Mouse (Mus musculus) liver, postnatal 0 days (tissue): Measurements from ENCODE around the gene Pak2. TPM values are rescaled to one million over a fixed set of nuclear protein-coding genes. Genes with fewer than 3 reads are reported as not detected.
A peak's percentile ranks its signal among the peaks of the same experiment; 100 is the strongest.

ENCODE experiments used
- ATAC-seq: fragments of 200-750 bp; cut with Nextera tagmentation; 2 replicates; pipeline ENCODE4 v1.8.0; 2017; ENCODE audit warnings: mild to moderate bottlenecking, moderate library complexity
- DNase-seq: peaks from one replicate; pipeline ENCODE4 v3.0.0-alpha.2; 2016
- H3K27ac ChIP-seq: fragments of 300-500 bp; sonication (generic); 2 replicates; pipeline ENCODE4 v1.5.1; 2014; ENCODE audit warnings: antibody characterized with exemption, moderate library complexity, mild to moderate bottlenecking, low read depth
- H3K27me3 ChIP-seq: fragments of 300-500 bp; sonication (generic); 2 replicates; pipeline ENCODE4 v1.6.1; 2014; ENCODE audit warnings: low read length, control low read depth, mixed read lengths; ENCODE audit not compliant: insufficient read depth
- H3K36me3 ChIP-seq: fragments of 300-500 bp; sonication (generic); replicated peaks from 2 replicates; pipeline ENCODE4 v1.6.1; 2014; ENCODE audit warnings: mild to moderate bottlenecking, control low read depth, low read length, moderate library complexity, mixed read lengths; ENCODE audit not compliant: insufficient read depth
- H3K4me1 ChIP-seq: fragments of 300-500 bp; sonication (generic); 2 replicates; pipeline ENCODE4 v1.6.1; 2014; ENCODE audit warnings: antibody characterized with exemption, mild to moderate bottlenecking, control low read depth; ENCODE audit not compliant: insufficient read depth
- H3K4me2 ChIP-seq: fragments of 300-500 bp; sonication (generic); 2 replicates; pipeline ENCODE4 v1.6.1; 2014; ENCODE audit warnings: low read depth, mild to moderate bottlenecking, low read length, moderate library complexity, mixed read lengths
- H3K4me3 ChIP-seq: fragments of 300-500 bp; sonication (generic); 2 replicates; pipeline ENCODE4 v1.5.1; 2014; ENCODE audit warnings: low read depth, low read length
- H3K9ac ChIP-seq: fragments of 300-500 bp; sonication (generic); replicated peaks from 2 replicates; pipeline ENCODE4 v1.6.1; 2014; ENCODE audit warnings: mild to moderate bottlenecking, moderate library complexity
- H3K9me3 ChIP-seq: fragments of 300-500 bp; sonication (generic); 2 replicates; pipeline ENCODE4 v1.6.1; 2016; ENCODE audit warnings: mild to moderate bottlenecking, control low read depth, low read length, mixed read lengths
- CTCF ChIP-seq: sonication (generic); IDR thresholded peaks from 2 replicates; pipeline ENCODE4 v1.5.1; 2016; ENCODE audit warnings: antibody characterized with exemption, low read depth
- EP300 ChIP-seq: IDR thresholded peaks from 2 replicates; pipeline ENCODE4 v1.6.1; 2016; ENCODE audit warnings: antibody characterized with exemption, low read depth, mild to moderate bottlenecking
- WGBS: fragments of 180-500 bp; shearing (Covaris S2); extraction: QIAGEN DNeasy Blood & Tissue Kit; methylation state at CpG from one replicate; pipeline ENCODE4 v1.1.7; 2014; ENCODE audit not compliant: insufficient replicate concordance; 5-methylcytosine and 5-hydroxymethylcytosine counted together
- microRNA-seq: library from miRNA; unstranded; fragments of <30 nt; microRNA quantifications from one replicate; pipeline ENCODE4, GENCODE M21; 2016
- polyA plus RNA-seq: library from polyadenylated mRNA; unstranded; fragments of >200 nt; fragmentation: Nextera tagmentation; extraction: Ambion mirVana; gene quantifications from 2 replicates; pipeline ENCODE4 v1.2.1, GENCODE M21; 2015

The Pak2 gene
- polyA plus RNA-seq, 1 experiment from 2014 or later, result 10.3 TPM

GRCm38 (mm10) chr16:31993946-31994345 is 85.2 kb downstream of the Pak2 start:
- no peak overlapping the region for H3K4me3 ChIP-seq
- H3K9me3 ChIP-seq, result no peaks in the 10 kb centered on the region
- no peak overlapping the region for H3K4me2 ChIP-seq
- DNase-seq (no peak), ATAC-seq (no peak)
- no peak overlapping the region for H3K9ac ChIP-seq
- H3K27me3 ChIP-seq, result no peaks in the 10 kb centered on the region
- no peak for TF ChIP-seq CTCF
- no peak for TF ChIP-seq EP300
- H3K36me3 ChIP-seq, result peaks cover 16% of the 10 kb centered on the region
- 0 out of 2 replicates have a peak, but pooled peaks cover 6% of the 10 kb centered on the region for H3K4me1 ChIP-seq
- H3K27ac ChIP-seq, result no peak overlapping the region

GRCm38 (mm10) chr16:31993195-31993594 is 85.9 kb downstream of the Pak2 start:
- H3K9ac ChIP-seq, result no peak overlapping the region
- no peak overlapping the region for H3K4me2 ChIP-seq
- ATAC-seq, result peak; percentile 67
- WGBS, result 84% methylated on average over 4 of the region's 4 CpGs
- no peaks in the 10 kb centered on the region for H3K9me3 ChIP-seq
- no peaks in the 10 kb centered on the region for H3K27me3 ChIP-seq
- peaks cover 22% of the 10 kb centered on the region for H3K36me3 ChIP-seq
- no peak overlapping the region for H3K4me3 ChIP-seq
- peak overlapping the region; percentile 82 for H3K27ac ChIP-seq
- 0 out of 2 replicates have a peak, but pooled peaks cover 6% of the 10 kb centered on the region for H3K4me1 ChIP-seq
- no peak for TF ChIP-seq EP300
- no peak for TF ChIP-seq CTCF
- DNase-seq, result no peak

GRCm38 (mm10) chr16:31992039-31992438 is 87.1 kb downstream of the Pak2 start:
- 72% methylated on average over 1 of the region's 1 CpGs for WGBS

DNA sequence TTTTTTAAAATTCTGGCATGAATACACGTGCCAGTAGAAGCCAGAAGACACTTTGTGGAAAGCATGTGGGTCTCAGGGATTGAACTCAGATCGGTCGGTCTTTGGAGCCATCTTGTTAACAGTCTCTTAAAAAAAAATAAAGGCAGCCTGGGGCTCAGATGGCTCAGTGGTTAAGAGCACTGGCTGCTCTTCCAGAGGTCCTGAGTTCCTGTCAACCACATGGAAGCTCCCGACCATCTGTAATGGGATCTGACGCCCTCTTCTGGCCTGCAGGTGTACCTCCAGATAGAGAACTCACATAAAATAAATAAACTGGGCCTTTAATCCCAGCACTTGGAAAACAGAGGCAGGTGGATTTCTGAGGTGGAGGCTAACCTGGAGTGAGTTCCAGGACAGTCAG is 98.2 kb downstream of the Pak2 start:
- Histone ChIP-seq H3K4me1 (no peaks in the 10 kb centered on the region), H3K36me3 (peaks cover 24% of the 10 kb centered on the region), H3K27ac (no peak overlapping the region), H3K27me3 (no peaks in the 10 kb centered on the region), H3K4me3 (no peak overlapping the region), H3K9me3 (no peaks in the 10 kb centered on the region), H3K4me2 (no peak overlapping the region), H3K9ac (no peak overlapping the region)
- no peak for DNase-seq
- WGBS, result 84% methylated on average over 5 of the region's 5 CpGs
- ATAC-seq, result no peak
- TF ChIP-seq CTCF, result peak; percentile 19; the same call in 1 of the 2 replicates
- no peak for TF ChIP-seq EP300

More at GRCm38 (mm10) chr16:31992039-31992438, 87.1 kb downstream of the Pak2 start:
- DNase-seq (no peak), ATAC-seq (no peak)
- H3K4me3 ChIP-seq, result no peak overlapping the region
- H3K9me3 ChIP-seq, result no peaks in the 10 kb centered on the region
- peaks cover 24% of the 10 kb centered on the region for H3K36me3 ChIP-seq
- no peak overlapping the region for H3K9ac ChIP-seq
- TF ChIP-seq EP300 (no peak), CTCF (peak; percentile 41)
- H3K27ac ChIP-seq, result no peak overlapping the region
- 0 out of 2 replicates have a peak, but pooled peaks cover 6% of the 10 kb centered on the region for H3K4me1 ChIP-seq
- no peaks in the 10 kb centered on the region for H3K27me3 ChIP-seq
- H3K4me2 ChIP-seq, result no peak overlapping the region

DNA sequence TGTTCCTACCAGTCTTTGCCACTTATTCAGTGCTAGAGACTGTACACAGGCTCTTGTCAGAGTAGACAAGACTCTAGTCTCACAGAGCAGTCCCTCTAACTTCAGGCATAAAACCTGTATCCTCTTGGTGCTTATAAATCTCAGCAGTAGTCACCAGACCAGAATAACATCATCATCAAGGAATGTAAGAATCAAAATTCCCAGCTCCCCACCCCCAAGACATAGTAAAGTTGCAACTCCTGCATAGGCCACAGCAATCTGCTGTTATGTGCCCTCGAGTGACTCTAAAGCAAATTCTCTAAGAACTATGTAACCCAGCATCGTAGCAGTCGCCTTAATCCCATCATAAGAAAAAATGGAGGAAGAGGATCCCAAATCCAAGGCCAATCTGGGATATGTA is 99.6 kb downstream of the Pak2 start:
- Histone ChIP-seq H3K9ac (no peak overlapping the region), H3K4me3 (no peak overlapping the region), H3K9me3 (no peaks in the 10 kb centered on the region), H3K36me3 (peaks cover 30% of the 10 kb centered on the region), H3K27me3 (no peaks in the 10 kb centered on the region), H3K4me2 (no peak overlapping the region), H3K27ac (no peak overlapping the region), H3K4me1 (no peaks in the 10 kb centered on the region)
- ATAC-seq (no peak), DNase-seq (no peak)
- WGBS, result 87% methylated on average over 3 of the region's 3 CpGs
- no peak for TF ChIP-seq CTCF
- TF ChIP-seq EP300, result no peak

DNA sequence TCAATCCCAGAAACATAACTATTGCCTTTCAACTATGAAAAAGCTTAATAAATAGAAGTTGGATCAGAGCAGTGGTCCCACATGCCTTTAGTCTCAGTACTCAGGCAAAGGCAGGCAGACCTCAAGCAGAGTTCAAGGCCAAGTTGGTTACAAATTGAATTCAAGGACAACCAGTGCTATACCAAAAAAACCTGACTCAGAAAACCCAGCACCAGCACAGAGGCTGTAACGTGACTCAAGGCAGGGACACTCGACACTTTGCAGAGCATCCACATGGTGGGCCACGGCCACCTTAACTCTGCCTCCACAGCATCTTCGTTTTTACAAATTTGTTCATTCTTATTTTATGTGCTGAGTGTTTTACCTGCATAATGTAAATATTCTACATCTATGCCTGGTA is 103.9 kb downstream of the Pak2 start:
- Histone ChIP-seq H3K4me3 (no peak overlapping the region), H3K9ac (no peak overlapping the region), H3K9me3 (no peaks in the 10 kb centered on the region), H3K27me3 (no peaks in the 10 kb centered on the region), H3K27ac (no peak overlapping the region), H3K4me2 (no peak overlapping the region), H3K4me1 (no peaks in the 10 kb centered on the region), H3K36me3 (peaks cover 29% of the 10 kb centered on the region)
- 86% methylated on average over 4 of the region's 4 CpGs for WGBS
- TF ChIP-seq EP300 (no peak), CTCF (no peak)
- ATAC-seq (no peak), DNase-seq (no peak)

Small RNA genes within 50 kb of the gene (microRNA-seq; reads per million reads assigned to microRNA genes)
- not detected for gene Gm26269

Other genes starting within 250 kb of the Pak2 start
- 0.12 and 0.14 TPM in 2 replicates for gene Meltf, start 200.5 kb downstream of the Pak2 start, polyA plus RNA-seq
- 0.18 and 0.47 TPM in 2 replicates for gene Pigz, start 145.5 kb downstream of the Pak2 start, polyA plus RNA-seq
- gene 0610012G03Rik, start 130.8 kb downstream of the Pak2 start, polyA plus RNA-seq, result 58.1 and 58.4 TPM in 2 replicates
- 20.4 and 21.4 TPM in 2 replicates for gene Ncbp2, start 130.8 kb downstream of the Pak2 start, polyA plus RNA-seq
- 3.7 and 3.8 TPM in 2 replicates for gene Senp5, start 76.1 kb downstream of the Pak2 start, polyA plus RNA-seq
- gene Pigx, start 20.4 kb upstream of the Pak2 start, polyA plus RNA-seq, result 65.3 and 66.6 TPM in 2 replicates
- gene Cep19, start 20.5 kb upstream of the Pak2 start, polyA plus RNA-seq, result 5.3 and 5.4 TPM in 2 replicates
- gene Nrros, start 86.3 kb upstream of the Pak2 start, polyA plus RNA-seq, result 18.5 and 20.5 TPM in 2 replicates
- gene Bex6, start 100.5 kb upstream of the Pak2 start, polyA plus RNA-seq, result 0.94 and 1.2 TPM in 2 replicates
- gene Fbxo45, start 167.8 kb upstream of the Pak2 start, polyA plus RNA-seq, result 3.1 and 3.4 TPM in 2 replicates
- 10.7 and 10.8 TPM in 2 replicates for gene Wdr53, start 167.9 kb upstream of the Pak2 start, polyA plus RNA-seq
- gene Smco1, start 192.1 kb upstream of the Pak2 start, polyA plus RNA-seq, result not detected in 2 replicates
- gene Rnf168, start 198.1 kb upstream of the Pak2 start, polyA plus RNA-seq, result 8.7 and 10.7 TPM in 2 replicates